Mouse (Mus musculus) kidney, adult 2 months (tissue): ENCODE measurements around the gene Myo1a.

Experiments used
- CTCF ChIP-seq: fragments of 200-500 bp; conservative IDR thresholded peaks from 2 replicates; pipeline ENCODE4 v1.5.1; 2011; ENCODE audit warnings: low read depth, mild to moderate bottlenecking, control low read depth, low read length, moderate library complexity, mixed read lengths; ENCODE audit not compliant: insufficient read depth, insufficient read length
- POLR2A ChIP-seq: fragments of 200-500 bp; IDR thresholded peaks from one replicate; pipeline ENCODE4 v1.6.1; 2011; ENCODE audit warnings: low read depth, low read length, control low read depth

- TF ChIP-seq CTCF, result no peak
- no peak for TF ChIP-seq POLR2A
These were observed 25.4 kb downstream of the Myo1a start for GRCm38 (mm10) chr10:127730285-127730932.
